Mouse (Mus musculus): ENCODE results near the gene Rasgef1b. TPM values are rescaled to one million over a fixed set of nuclear protein-coding genes. Genes with fewer than 3 reads are reported as not detected.
A peak's percentile ranks its signal among the peaks of the same experiment; 100 is the strongest.

The Rasgef1b gene
- polyA plus RNA-seq, 1 experiment from 2014 or later: 15.6 TPM

- no peak overlapping the region for H3K9ac ChIP-seq (ENCODE audit: low read length)
- no peaks in the 10 kb centered on the region for H3K36me3 ChIP-seq (ENCODE audit: control insufficient read depth, insufficient read depth, low read length)
- WGBS: 85% methylated on average over 7 of the region's 7 CpGs
- ATAC-seq (ENCODE audit: insufficient read depth, low FRiP score): no peak
- no peak overlapping the region for H3K27ac ChIP-seq (ENCODE audit: low read length)
- H3K4me3 ChIP-seq (replicated peaks; ENCODE audit: low read length): no peak overlapping the region
- no peaks in the 10 kb centered on the region for H3K27me3 ChIP-seq (ENCODE audit: control insufficient read depth, insufficient read depth, low read length)
- no peaks in the 10 kb centered on the region for H3K9me3 ChIP-seq (replicated peaks; ENCODE audit: control insufficient read depth, low read length)
- H3K4me1 ChIP-seq (ENCODE audit: control insufficient read depth, insufficient read depth, low read length): no peaks in the 10 kb centered on the region
- no peak overlapping the region for H3K4me2 ChIP-seq (ENCODE audit: low read depth, low read length)
Measured at GRCm38 (mm10) chr5:99183637-99184036, 545.2 kb downstream of the Rasgef1b start.

- 0 out of 2 replicates have a peak, but pooled peaks cover 2% of the 10 kb centered on the region for H3K4me1 ChIP-seq (ENCODE audit: control insufficient read depth, insufficient read depth, low read length)
- H3K36me3 ChIP-seq (ENCODE audit: control insufficient read depth, insufficient read depth, low read length): no peaks in the 10 kb centered on the region
- 44% methylated on average over 8 of the region's 8 CpGs for WGBS
- no peak overlapping the region for H3K4me2 ChIP-seq (ENCODE audit: low read depth, low read length)
- no peak for ATAC-seq (ENCODE audit: insufficient read depth, low FRiP score)
- no peak overlapping the region for H3K4me3 ChIP-seq (replicated peaks; ENCODE audit: low read length)
- H3K9ac ChIP-seq (ENCODE audit: low read length): no peak overlapping the region
- no peak overlapping the region for H3K27ac ChIP-seq (ENCODE audit: low read length)
- H3K27me3 ChIP-seq (ENCODE audit: control insufficient read depth, insufficient read depth, low read length): no peaks in the 10 kb centered on the region
- no peaks in the 10 kb centered on the region for H3K9me3 ChIP-seq (replicated peaks; ENCODE audit: control insufficient read depth, low read length)
Measured at GRCm38 (mm10) chr5:99174608-99175385, 554.1 kb downstream of the Rasgef1b start.

- Histone ChIP-seq H3K4me3 (replicated peaks; ENCODE audit: low read length) (no peak overlapping the region), H3K36me3 (ENCODE audit: control insufficient read depth, insufficient read depth, low read length) (no peaks in the 10 kb centered on the region), H3K27me3 (ENCODE audit: control insufficient read depth, insufficient read depth, low read length) (no peaks in the 10 kb centered on the region), H3K4me2 (ENCODE audit: low read depth, low read length) (no peak overlapping the region), H3K9ac (ENCODE audit: low read length) (no peak overlapping the region), H3K4me1 (ENCODE audit: control insufficient read depth, insufficient read depth, low read length) (0 out of 2 replicates have a peak, but pooled peaks cover 2% of the 10 kb centered on the region), H3K27ac (ENCODE audit: low read length) (no peak overlapping the region), H3K9me3 (replicated peaks; ENCODE audit: control insufficient read depth, low read length) (no peaks in the 10 kb centered on the region)
- WGBS: 48% methylated on average over 4 of the region's 4 CpGs
- ATAC-seq (ENCODE audit: insufficient read depth, low FRiP score): peak; percentile 72; the same call in 1 of the 2 replicates
Measured at GRCm38 (mm10) chr5:99169836-99170235, 559.0 kb downstream of the Rasgef1b start.

- Histone ChIP-seq H3K27me3 (ENCODE audit: control insufficient read depth, insufficient read depth, low read length) (no peaks in the 10 kb centered on the region), H3K4me2 (ENCODE audit: low read depth, low read length) (no peak overlapping the region), H3K36me3 (ENCODE audit: control insufficient read depth, insufficient read depth, low read length) (no peaks in the 10 kb centered on the region), H3K4me1 (ENCODE audit: control insufficient read depth, insufficient read depth, low read length) (no peaks in the 10 kb centered on the region), H3K4me3 (replicated peaks; ENCODE audit: low read length) (no peak overlapping the region), H3K27ac (ENCODE audit: low read length) (no peak overlapping the region), H3K9me3 (replicated peaks; ENCODE audit: control insufficient read depth, low read length) (no peaks in the 10 kb centered on the region), H3K9ac (ENCODE audit: low read length) (no peak overlapping the region)
- WGBS: 72% methylated on average over 5 of the region's 5 CpGs
- ATAC-seq (ENCODE audit: insufficient read depth, low FRiP score): no peak
Measured at GRCm38 (mm10) chr5:99167767-99168166, 561.1 kb downstream of the Rasgef1b start.

Other genes with a start within 250 kb of the Rasgef1b start
- gene Vamp9, start 177.2 kb upstream of the Rasgef1b start, polyA plus RNA-seq (2015; fragmentation: Nextera tagmentation; extraction: Ambion mirVana): not detected in 2 replicates
- gene Hnrnpd, start 249.9 kb upstream of the Rasgef1b start, polyA plus RNA-seq (2015; fragmentation: Nextera tagmentation; extraction: Ambion mirVana): 34.4 and 39.1 TPM in 2 replicates
- 0.69 and 1.4 TPM in 2 replicates for gene 4930524J08Rik, start 250.0 kb upstream of the Rasgef1b start, polyA plus RNA-seq (2015; fragmentation: Nextera tagmentation; extraction: Ambion mirVana)